Mouse (Mus musculus) spleen, adult 2 months (tissue): Measurements from ENCODE around the gene Cic. TPM values are rescaled to one million over a fixed set of nuclear protein-coding genes. Genes with fewer than 3 reads are reported as not detected.
"Not testable (repeated sequence)": the region's sequence is repeated elsewhere in the genome, so short reads cannot be mapped to it uniquely, and the experiment has no call there.

Experiments
- DNase-seq, 2 experiments: peaks; one replicate each; pipeline versions ENCODE4 v3.0.0 to v3.0.0-alpha.2; 2012 to 2021; ENCODE audit warnings: low spot score in 2 of 2, low read depth in 1 of 2
- H3K27ac ChIP-seq: fragments of 200-500 bp; 2 replicates; pipeline ENCODE4 v1.5.1; 2012; ENCODE audit warnings: low read length, inconsistent platforms; ENCODE audit not compliant: insufficient read depth
- H3K27me3 ChIP-seq: fragments of 200-500 bp; 2 replicates; pipeline ENCODE4 v1.6.1; 2012; ENCODE audit warnings: mild to moderate bottlenecking, moderate library complexity, low read length, inconsistent platforms; ENCODE audit not compliant: control insufficient read depth, insufficient read depth
- H3K36me3 ChIP-seq: fragments of 200-500 bp; 2 replicates; pipeline ENCODE4 v1.6.1; 2012; ENCODE audit warnings: mild to moderate bottlenecking, low read length, inconsistent platforms; ENCODE audit not compliant: control insufficient read depth, insufficient read depth
- H3K4me1 ChIP-seq: fragments of 200-500 bp; 2 replicates; pipeline ENCODE4 v1.6.1; 2011; ENCODE audit warnings: inconsistent platforms; ENCODE audit not compliant: control insufficient read depth, insufficient read depth, insufficient read length
- H3K4me3 ChIP-seq: fragments of 200-500 bp; 2 replicates; pipeline ENCODE4 v1.5.1; 2011; ENCODE audit warnings: mild to moderate bottlenecking, inconsistent platforms; ENCODE audit not compliant: insufficient read depth, insufficient read length; ENCODE audit errors: extremely low read depth
- CTCF ChIP-seq: fragments of 200-500 bp; IDR thresholded peaks from 2 replicates; pipeline ENCODE4 v1.5.1; 2011; ENCODE audit warnings: mild to moderate bottlenecking, inconsistent platforms; ENCODE audit not compliant: insufficient read depth, insufficient read length, insufficient replicate concordance; ENCODE audit errors: extremely low read depth
- POLR2A ChIP-seq: fragments of 200-500 bp; IDR thresholded peaks from 2 replicates; pipeline ENCODE4 v1.6.1; 2011; ENCODE audit warnings: low read depth, low read length, inconsistent platforms
- WGBS: fragments of 180-500 bp; shearing (Covaris S2); methylation state at CpG from one replicate; pipeline ENCODE4 v1.1.7; 2018; 5-methylcytosine and 5-hydroxymethylcytosine counted together
- polyA plus RNA-seq: library from polyadenylated mRNA; depleted of rRNA; stranded (reverse); fragments of >200 nt; gene quantifications from 2 replicates; pipeline ENCODE4 v1.2.3, GENCODE M21; 2012

Gene Cic
- polyA plus RNA-seq, 1 experiment = 112 TPM

DNA sequence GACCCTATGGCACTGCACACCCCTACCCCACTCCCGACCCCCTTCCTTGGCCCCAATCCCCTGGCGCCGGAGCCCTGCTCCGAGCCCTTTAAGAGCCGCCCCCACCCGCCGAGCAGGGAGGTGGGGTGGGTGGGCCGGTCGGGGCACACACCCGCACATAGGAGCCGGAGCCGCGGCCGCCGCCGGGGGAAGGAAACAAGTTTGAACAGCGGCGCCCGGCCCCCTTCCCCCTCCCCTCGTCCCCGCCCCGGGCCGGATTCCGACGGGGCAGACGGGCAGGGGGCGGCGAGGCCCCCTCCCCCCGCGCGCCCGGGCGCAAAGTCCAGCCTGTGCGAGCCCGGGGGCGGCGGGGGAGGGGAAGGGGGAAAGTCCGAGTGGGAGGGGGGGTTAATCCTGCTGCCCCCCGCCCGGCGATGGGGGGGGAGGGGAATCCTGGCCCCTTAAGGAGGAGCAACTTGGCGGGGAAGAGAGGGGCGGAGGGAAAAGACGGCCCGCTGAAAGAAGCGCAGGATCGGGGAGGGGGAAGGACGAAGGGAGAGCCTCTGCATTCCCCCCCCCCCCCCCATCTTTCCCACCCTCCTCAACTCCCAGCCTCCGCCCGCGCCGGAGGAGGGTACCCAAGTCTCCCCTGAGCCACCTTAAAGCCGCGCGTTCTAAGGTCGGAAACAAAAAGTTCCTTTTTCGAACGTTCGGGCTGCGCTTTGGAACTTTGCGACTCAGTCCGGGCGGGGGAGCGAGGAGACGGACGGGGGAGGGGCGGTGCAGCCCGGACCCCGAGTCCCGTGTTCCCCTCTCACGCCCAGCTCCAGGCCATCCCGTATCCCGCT lies 18.0 kb upstream of the Cic start:
- peak in 1 of 2 experiments; percentile 77 for DNase-seq
- Histone ChIP-seq H3K27ac (peak overlapping the region; percentile 81), H3K4me3 (peak overlapping the region; percentile 98), H3K36me3 (peaks cover 4% of the 10 kb centered on the region), H3K4me1 (peaks cover 11% of the 10 kb centered on the region; the same call in 1 of the 2 replicates), H3K27me3 (no peaks in the 10 kb centered on the region)
- TF ChIP-seq POLR2A (no peak), CTCF (no peak)
- WGBS = under 1% methylated on average over 53 of the region's 73 CpGs

DNA sequence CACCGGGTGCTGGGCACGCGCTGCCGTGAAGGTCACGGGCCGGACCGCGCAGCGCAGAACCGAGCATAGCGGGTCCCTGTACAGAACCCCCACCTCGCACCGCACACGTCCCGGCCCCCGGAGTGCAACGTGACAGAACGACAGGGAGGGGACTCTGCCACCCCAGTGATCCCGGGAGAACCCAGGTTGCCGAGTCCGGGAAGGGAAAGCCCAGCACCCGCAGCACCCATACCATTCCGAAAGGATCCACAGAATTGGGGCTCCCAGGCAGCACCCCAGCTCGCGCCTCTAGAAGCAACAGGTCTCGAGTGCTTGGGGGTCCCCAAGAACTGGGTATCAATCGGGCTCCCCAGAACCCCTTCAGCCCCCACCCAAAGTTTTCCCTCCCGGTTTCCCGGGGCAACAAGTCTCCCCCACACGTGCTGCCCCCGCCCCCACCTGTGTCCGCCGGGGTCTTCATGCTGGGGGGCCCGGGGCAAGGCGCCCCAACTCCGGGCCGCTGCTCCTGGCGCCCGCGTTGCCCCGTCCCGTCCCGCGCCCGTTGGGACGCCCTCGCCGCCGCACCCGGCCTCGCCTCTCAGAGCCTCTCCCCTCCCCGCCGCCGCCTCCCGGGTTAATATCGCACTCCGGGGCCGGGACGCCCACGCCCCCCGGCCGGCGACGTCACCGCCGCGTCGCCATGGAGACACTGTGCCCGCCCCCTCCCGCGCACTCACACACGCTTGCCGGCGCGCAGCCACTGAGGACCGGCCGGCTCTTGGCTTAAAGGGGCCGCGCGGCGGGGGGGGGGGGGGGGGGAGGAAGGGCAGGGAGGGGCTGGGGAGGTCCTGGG lies 17.1 kb upstream of the Cic start, which contains the start of gene Erf:
Gene Erf (minus strand): TSS at position 621 of the 832 bp plus-strand sequence.
- under 1% methylated on average over 59 of the region's 81 CpGs for whole genome bisulfite sequencing
- Histone ChIP-seq H3K4me3 (peak within 1 kb of the TSS; percentile 98), H3K36me3 (no peaks in the 10 kb centered on the region), H3K27ac (peak within 1 kb of the TSS; percentile 81), H3K27me3 (no peaks in the 10 kb centered on the region), H3K4me1 (peaks cover 11% of the 10 kb centered on the region; the same call in 1 of the 2 replicates)
- TF ChIP-seq CTCF (no peak), POLR2A (peak; percentile 52)
- DNase-seq = peak; percentile 78 to 90

DNA sequence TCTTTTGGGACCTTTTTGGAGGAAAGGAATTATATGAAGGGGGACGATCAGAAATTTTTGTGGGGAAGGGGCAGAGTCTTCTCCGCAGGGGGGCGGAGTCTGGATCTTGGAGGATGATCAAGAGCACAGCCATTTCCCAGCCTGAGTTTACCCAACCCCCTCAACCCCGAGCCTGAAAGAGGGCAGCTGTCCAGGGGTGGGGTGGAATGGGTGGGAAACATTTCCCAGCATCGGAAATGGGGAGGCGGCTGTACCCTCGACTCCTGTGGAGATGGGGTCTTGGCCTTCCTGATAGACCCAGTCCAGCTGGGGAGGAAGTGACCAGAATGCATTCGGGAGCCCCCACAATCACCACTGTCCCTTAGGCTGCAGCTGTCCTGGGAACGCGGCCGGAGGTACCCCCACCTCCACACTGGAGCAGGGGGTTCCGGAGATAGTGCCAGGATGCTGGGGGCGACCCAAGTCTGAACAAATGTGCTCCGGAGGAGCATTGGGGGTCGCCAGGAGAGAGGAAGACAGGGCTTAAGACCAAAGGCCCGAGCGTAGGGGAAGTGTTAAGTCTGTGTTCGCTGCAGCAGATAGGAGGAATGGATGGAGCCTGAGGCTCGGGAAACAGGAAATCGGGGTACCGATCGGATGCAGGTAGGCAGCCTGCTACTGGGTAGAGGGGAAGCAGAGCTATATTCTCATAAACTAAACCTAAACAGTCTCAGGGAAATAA lies 16.3 kb upstream of the Cic start:
- Histone ChIP-seq H3K4me3 (peak overlapping the region; percentile 45), H3K4me1 (peaks cover 11% of the 10 kb centered on the region; the same call in 1 of the 2 replicates), H3K36me3 (no peaks in the 10 kb centered on the region), H3K27me3 (no peaks in the 10 kb centered on the region), H3K27ac (peak overlapping the region; percentile 34)
- TF ChIP-seq POLR2A = no peak
- TF ChIP-seq CTCF = no peak
- no peak for DNase-seq
- WGBS = 8% methylated on average over 22 of the region's 22 CpGs

DNA sequence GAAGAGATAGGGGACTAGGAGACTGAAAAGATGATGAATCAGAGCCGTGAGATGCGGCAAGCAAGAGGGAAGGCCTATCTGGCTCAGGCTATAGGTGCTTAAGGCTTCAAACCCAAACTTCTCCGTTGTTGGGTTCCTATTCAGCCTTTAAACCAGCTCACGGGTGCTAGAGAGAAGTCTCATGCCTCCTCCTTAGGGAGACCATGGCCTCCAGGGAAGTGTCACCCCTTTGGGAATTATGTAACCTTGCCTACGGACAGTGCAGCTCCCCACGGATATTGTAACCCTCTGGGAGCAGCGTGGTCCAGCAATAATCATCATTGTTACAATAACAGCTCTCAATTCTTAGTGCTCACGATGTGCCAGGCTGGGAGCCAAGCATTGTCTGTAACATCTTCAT lies 15.7 kb upstream of the Cic start:
- H3K27ac ChIP-seq = 0 out of 2 replicates have a peak overlapping the region, but pooled peaks have one; percentile 34
- TF ChIP-seq CTCF (no peak), POLR2A (no peak)
- 51% methylated on average over 8 of the region's 8 CpGs for WGBS

DNA sequence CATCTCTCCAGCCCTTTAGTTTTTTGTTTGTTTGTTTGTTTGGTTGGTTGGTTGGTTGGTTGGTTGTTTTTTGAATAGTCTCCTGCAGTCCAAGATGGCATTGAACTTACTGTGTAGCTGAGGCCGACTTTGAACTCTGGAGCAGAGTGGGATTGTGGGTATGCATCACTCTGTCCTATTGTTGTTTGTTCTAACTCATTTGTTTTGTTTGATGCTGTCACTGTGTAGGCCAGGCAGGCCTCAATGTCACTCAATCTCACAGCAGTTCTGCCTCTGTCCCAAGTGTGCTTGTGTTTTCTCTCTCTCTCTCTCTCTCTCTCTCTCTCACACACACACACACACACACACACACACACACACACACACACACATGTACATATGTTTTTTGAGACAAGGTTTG lies 5.6 kb upstream of the Cic start:
- TF ChIP-seq POLR2A = no peak
- TF ChIP-seq CTCF = no peak
- H3K4me3 ChIP-seq = no peak overlapping the region
- no peaks in the 10 kb centered on the region for H3K27me3 ChIP-seq
- no peaks in the 10 kb centered on the region for H3K36me3 ChIP-seq
- H3K27ac ChIP-seq = no peak overlapping the region
- WGBS = 86% methylated on average over 1 of the region's 1 CpGs
- peaks cover under 1% of the 10 kb centered on the region; the same call in 1 of the 2 replicates for H3K4me1 ChIP-seq
- no peak for DNase-seq

More for the DNA sequence above, 15.7 kb upstream of the Cic start:
- no peaks in the 10 kb centered on the region for H3K36me3 ChIP-seq
- H3K4me3 ChIP-seq = no peak overlapping the region
- peaks cover 11% of the 10 kb centered on the region; the same call in 1 of the 2 replicates for H3K4me1 ChIP-seq
- no peaks in the 10 kb centered on the region for H3K27me3 ChIP-seq
- DNase-seq = no peak

DNA sequence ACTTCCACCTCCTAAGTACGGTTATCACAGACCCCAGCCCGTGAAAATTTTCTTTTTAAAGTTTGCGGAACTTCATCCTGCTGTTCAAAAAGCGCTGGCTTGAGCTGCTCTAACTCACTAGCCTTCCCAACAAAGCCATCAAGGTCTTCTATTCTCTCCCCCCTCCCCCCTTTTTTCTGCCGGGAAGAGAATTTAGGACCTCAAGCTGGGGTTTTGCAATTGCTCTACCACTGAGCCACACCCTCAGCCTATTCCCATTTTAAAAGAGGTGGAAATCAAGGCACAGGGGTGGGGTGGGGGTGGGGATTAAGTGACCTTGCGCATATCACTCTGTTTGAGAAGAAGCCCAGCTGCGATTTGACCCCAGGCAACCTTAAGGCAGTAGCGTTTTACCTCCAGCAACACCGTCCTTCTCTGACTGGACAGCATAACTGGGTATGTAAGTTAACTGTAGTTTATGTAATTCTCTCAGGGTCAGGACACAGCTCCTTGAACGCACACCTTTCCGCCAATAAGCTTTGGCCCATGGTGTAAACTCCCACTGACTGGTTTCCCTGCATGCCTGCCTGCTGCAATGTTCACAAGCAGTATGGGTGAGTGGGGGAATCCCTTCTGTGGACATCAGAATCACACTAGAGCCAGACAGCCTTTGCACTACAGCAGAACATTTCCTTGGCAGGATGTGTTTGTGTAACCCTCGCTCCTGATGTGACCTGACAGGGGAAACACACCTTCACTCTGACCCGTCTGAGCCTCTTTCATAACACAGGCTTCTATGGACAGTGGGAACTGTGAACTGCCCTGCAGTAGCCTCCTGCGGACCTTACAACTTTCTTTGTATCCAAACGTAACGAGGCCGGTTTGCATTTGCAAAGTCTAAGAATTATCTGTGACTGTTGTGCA lies 3.3 kb upstream of the Cic start:
- no peak for TF ChIP-seq CTCF
- TF ChIP-seq POLR2A = no peak
- 86% methylated on average over 17 of the region's 17 CpGs for WGBS
- H3K36me3 ChIP-seq = no peaks in the 10 kb centered on the region
- H3K27ac ChIP-seq = no peak overlapping the region
- H3K27me3 ChIP-seq = no peaks in the 10 kb centered on the region
- H3K4me3 ChIP-seq = no peak overlapping the region
- H3K4me1 ChIP-seq = peaks cover 3% of the 10 kb centered on the region; the same call in 1 of the 2 replicates
- DNase-seq = no peak

DNA sequence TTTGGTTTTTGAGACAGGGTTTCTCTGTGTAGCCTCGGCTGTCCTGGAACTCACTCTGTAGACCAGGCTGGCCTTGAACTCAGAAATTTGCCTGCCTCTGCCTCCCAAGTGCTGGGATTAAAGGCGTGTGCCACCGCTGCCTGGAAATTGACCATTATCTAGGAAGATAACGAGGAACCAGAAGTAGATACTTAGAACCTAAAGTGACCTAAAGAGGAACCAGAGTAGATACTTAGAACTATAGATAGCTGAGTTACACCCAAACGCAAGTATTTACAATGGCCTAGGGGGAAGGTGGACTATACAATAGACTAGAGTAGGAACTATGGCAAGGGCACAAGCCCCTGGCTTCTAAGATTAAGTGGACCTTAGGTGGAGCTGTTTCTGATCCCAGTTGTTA lies 1.8 kb upstream of the Cic start:
- H3K4me1 ChIP-seq = peaks cover 16% of the 10 kb centered on the region
- WGBS = 76% methylated on average over 5 of the region's 5 CpGs
- H3K4me3 ChIP-seq, DNase-seq, H3K27ac ChIP-seq, H3K36me3 ChIP-seq, H3K27me3 ChIP-seq: not testable (repeated sequence)
